Mouse (Mus musculus) liver, embryonic 11.5 days (tissue): ENCODE measurements around the gene Agfg2. TPM values are rescaled to one million over a fixed set of nuclear protein-coding genes. Genes with fewer than 3 reads are reported as not detected.

Source experiments
- ATAC-seq: fragments of 200-750 bp; cut with Nextera tagmentation; replicated peaks from 2 replicates; pipeline ENCODE4 v1.8.0; 2017; ENCODE audit warnings: moderate number of reproducible peaks, mild to moderate bottlenecking, moderate TSS enrichment, moderate library complexity; ENCODE audit not compliant: low FRiP score
- DNase-seq: peaks from one replicate; pipeline ENCODE4 v3.0.0-alpha.2; 2017; ENCODE audit warnings: low spot score
- H3K27ac ChIP-seq: fragments of 300-500 bp; sonication (generic); 2 replicates; pipeline ENCODE4 v1.5.1; 2014; ENCODE audit warnings: mild to moderate bottlenecking, low read depth, low read length, control low read depth
- H3K27me3 ChIP-seq: fragments of 300-500 bp; sonication (generic); replicated peaks from 2 replicates; pipeline ENCODE4 v1.6.1; 2014; ENCODE audit warnings: low read length, mixed read lengths; ENCODE audit not compliant: control insufficient read depth, insufficient read depth
- H3K36me3 ChIP-seq: fragments of 300-500 bp; sonication (generic); 2 replicates; pipeline ENCODE4 v1.6.1; 2014; ENCODE audit warnings: mild to moderate bottlenecking, low read length, moderate library complexity, mixed read lengths; ENCODE audit not compliant: control insufficient read depth, insufficient read depth
- H3K4me1 ChIP-seq: fragments of 300-500 bp; sonication (generic); replicated peaks from 2 replicates; pipeline ENCODE4 v1.6.1; 2014; ENCODE audit warnings: low read length, mixed read lengths; ENCODE audit not compliant: control insufficient read depth, insufficient read depth
- H3K4me2 ChIP-seq: fragments of 300-500 bp; sonication (generic); 2 replicates; pipeline ENCODE4 v1.6.1; 2014; ENCODE audit warnings: mild to moderate bottlenecking, control low read depth, moderate library complexity
- H3K4me3 ChIP-seq: fragments of 300-500 bp; sonication (generic); 2 replicates; pipeline ENCODE4 v1.5.1; 2014; ENCODE audit warnings: low read depth, low read length, control low read depth
- H3K9ac ChIP-seq: fragments of 300-500 bp; sonication (generic); 2 replicates; pipeline ENCODE4 v1.6.1; 2014; ENCODE audit warnings: low read depth, low read length, control low read depth
- H3K9me3 ChIP-seq: fragments of 300-500 bp; sonication (generic); 2 replicates; pipeline ENCODE4 v1.6.1; 2016; ENCODE audit warnings: low read length, inconsistent platforms, mixed read lengths; ENCODE audit not compliant: control insufficient read depth
- WGBS: fragments of 180-500 bp; shearing (Covaris S2); extraction: QIAGEN DNeasy Blood & Tissue Kit; methylation state at CpG from one replicate; pipeline ENCODE4 v1.1.7; 2014; 5-methylcytosine and 5-hydroxymethylcytosine counted together
- polyA plus RNA-seq: library from polyadenylated mRNA; unstranded; fragments of >200 nt; fragmentation: Nextera tagmentation; extraction: Ambion mirVana; gene quantifications from 2 replicates; pipeline ENCODE4 v1.2.1, GENCODE M21; 2014

Gene Agfg2
- polyA plus RNA-seq, 1 experiment from 2014 or later, result 32.4 TPM

DNA sequence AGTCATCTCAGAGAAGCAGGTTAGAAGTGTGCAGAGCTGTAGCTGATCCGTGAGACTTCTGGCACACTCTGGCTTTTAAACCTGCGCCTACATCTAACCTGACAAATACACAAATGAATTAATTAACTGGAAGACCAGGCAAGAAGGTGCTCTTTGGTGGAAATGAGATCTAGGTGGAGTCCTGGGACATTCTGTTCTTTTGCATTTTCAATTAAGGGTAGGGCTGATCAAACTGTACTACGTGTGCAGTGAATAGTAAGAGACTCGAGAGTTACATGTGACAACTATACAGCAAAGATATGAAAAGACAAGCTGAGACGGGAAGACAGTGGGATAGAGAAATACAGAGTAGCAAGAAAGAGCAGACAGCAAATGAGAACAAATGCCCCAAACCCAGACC, 28.9 kb upstream of the Agfg2 start:
- no peak for ATAC-seq
- WGBS, result 81% methylated on average over 5 of the region's 5 CpGs
- Histone ChIP-seq H3K27ac (no peak overlapping the region), H3K27me3 (no peaks in the 10 kb centered on the region), H3K9me3 (no peaks in the 10 kb centered on the region), H3K36me3 (no peaks in the 10 kb centered on the region), H3K9ac (no peak overlapping the region), H3K4me1 (no peaks in the 10 kb centered on the region), H3K4me2 (no peak overlapping the region), H3K4me3 (no peak overlapping the region)
- DNase-seq, result no peak

DNA sequence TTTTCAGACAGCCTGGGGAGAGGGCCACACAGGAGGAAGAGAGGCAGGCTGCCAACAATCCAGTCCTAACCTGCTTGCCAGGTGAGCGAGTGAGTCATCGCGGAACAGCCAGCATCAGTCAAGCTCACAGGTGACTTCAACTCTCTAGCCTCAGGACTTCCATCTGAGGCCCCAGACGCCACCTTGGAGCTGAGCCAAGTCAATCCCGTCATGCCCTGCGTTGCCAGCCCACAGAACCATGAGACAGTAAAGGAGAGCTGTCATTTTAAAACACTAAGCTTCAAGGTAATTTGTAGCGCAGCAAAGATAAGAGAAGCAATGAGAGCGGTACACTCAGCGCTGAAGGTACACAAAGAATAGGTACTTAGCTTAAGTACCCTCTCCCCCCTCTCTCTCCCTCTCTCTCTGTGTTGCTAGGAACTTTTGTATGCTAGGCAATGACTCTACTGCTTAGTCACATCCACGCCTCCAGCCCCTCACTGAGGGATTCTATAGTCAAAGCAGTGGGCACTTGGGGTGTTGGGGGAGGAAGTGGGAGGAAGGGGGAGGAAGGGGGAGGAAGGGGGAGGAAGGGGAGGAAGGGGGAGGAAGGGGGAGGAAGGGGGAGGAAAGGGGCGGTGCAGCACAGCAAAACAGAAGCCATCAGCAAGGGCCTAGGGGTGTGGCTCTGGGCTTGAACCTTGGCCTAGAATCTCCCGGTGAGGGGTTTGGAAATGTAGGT, 22.5 kb upstream of the Agfg2 start:
- no peak overlapping the region for H3K9ac ChIP-seq
- no peak for DNase-seq
- H3K4me3 ChIP-seq, result no peak overlapping the region
- no peaks in the 10 kb centered on the region for H3K4me1 ChIP-seq
- 60% methylated on average over 12 of the region's 12 CpGs for WGBS
- H3K4me2 ChIP-seq, result no peak overlapping the region
- no peak for ATAC-seq
- H3K9me3 ChIP-seq, result no peaks in the 10 kb centered on the region
- H3K27me3 ChIP-seq, result no peaks in the 10 kb centered on the region
- no peaks in the 10 kb centered on the region for H3K36me3 ChIP-seq
- H3K27ac ChIP-seq, result no peak overlapping the region

DNA sequence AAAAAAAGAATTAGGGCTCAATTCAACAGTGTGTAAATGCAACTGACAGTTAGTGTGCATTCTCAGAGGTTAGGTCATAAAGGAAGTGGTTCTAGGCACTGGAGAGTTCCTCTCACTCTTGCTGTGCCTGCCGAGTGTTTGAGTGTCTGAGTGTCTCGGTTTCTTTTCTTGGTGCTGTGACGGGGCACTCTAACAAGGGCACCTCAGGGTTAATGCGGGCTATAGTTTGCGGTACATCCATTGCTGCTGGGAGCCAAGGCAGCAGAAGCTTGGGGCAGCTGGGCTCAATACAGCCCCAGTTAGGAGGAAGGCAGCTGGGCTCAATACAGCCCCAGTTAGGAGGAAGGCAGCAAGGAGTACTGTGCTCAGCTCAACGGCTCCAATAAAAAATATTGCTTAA, 20.7 kb upstream of the Agfg2 start:
- ATAC-seq, result no peak
- H3K27ac ChIP-seq, result no peak overlapping the region

DNA sequence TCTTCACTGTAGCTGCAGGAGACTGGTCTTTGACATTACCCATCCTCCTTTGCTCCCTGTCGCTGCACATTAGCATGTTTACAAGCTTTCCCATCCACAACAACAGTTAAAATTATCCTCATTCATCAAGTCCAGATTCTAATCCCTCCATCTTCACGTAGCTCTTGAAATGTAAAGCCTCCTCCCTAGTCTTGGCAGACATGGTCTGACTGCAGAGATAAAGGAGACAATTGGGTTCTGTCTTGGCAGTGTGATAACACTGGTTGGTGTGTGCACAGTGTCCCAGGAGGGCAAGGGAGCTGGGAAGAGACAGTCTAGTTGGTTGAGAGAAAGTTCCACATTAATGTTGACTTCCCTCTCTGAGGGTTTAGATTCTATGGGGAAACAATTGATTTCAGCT, 15.3 kb upstream of the Agfg2 start:
- 37% methylated on average over 2 of the region's 2 CpGs for WGBS
- no peak overlapping the region for H3K9ac ChIP-seq
- peak; percentile 85 for ATAC-seq
- no peaks in the 10 kb centered on the region for H3K27me3 ChIP-seq
- peaks cover 7% of the 10 kb centered on the region; the same call in 1 of the 2 replicates for H3K4me1 ChIP-seq
- DNase-seq, result no peak
- H3K36me3 ChIP-seq, result no peaks in the 10 kb centered on the region
- no peak overlapping the region for H3K4me2 ChIP-seq
- H3K9me3 ChIP-seq, result no peaks in the 10 kb centered on the region
- no peak overlapping the region for H3K4me3 ChIP-seq
- H3K27ac ChIP-seq, result no peak overlapping the region

More for the DNA sequence above, 20.7 kb upstream of the Agfg2 start:
- no peak overlapping the region for H3K4me2 ChIP-seq
- H3K4me3 ChIP-seq, result no peak overlapping the region
- peaks cover 3% of the 10 kb centered on the region; the same call in 1 of the 2 replicates for H3K4me1 ChIP-seq
- no peak for DNase-seq
- H3K36me3 ChIP-seq, result no peaks in the 10 kb centered on the region
- 38% methylated on average over 6 of the region's 6 CpGs for WGBS
- H3K27me3 ChIP-seq, result no peaks in the 10 kb centered on the region
- H3K9ac ChIP-seq, result no peak overlapping the region
- no peaks in the 10 kb centered on the region for H3K9me3 ChIP-seq

GRCm38 (mm10) chr5:137699080-137699479, 14.6 kb upstream of the Agfg2 start:
- H3K36me3 ChIP-seq, result no peaks in the 10 kb centered on the region
- no peak overlapping the region for H3K4me2 ChIP-seq
- WGBS, result 67% methylated on average over 3 of the region's 3 CpGs
- no peak overlapping the region for H3K27ac ChIP-seq
- peaks cover 7% of the 10 kb centered on the region; the same call in 1 of the 2 replicates for H3K4me1 ChIP-seq
- DNase-seq (no peak), ATAC-seq (no peak)
- H3K9me3 ChIP-seq, result no peaks in the 10 kb centered on the region
- H3K27me3 ChIP-seq, result no peaks in the 10 kb centered on the region
- H3K9ac ChIP-seq, result no peak overlapping the region
- H3K4me3 ChIP-seq, result no peak overlapping the region

GRCm38 (mm10) chr5:137695930-137696329, 11.4 kb upstream of the Agfg2 start:
- H3K9ac ChIP-seq, result no peak overlapping the region
- no peaks in the 10 kb centered on the region for H3K27me3 ChIP-seq
- peaks cover 7% of the 10 kb centered on the region; the same call in 1 of the 2 replicates for H3K4me1 ChIP-seq
- no peak overlapping the region for H3K4me3 ChIP-seq
- H3K9me3 ChIP-seq, result no peaks in the 10 kb centered on the region
- no peak overlapping the region for H3K4me2 ChIP-seq
- no peak for DNase-seq
- no peak for ATAC-seq
- WGBS, result 66% methylated on average over 4 of the region's 4 CpGs
- no peak overlapping the region for H3K27ac ChIP-seq
- no peaks in the 10 kb centered on the region for H3K36me3 ChIP-seq

- H3K4me2 ChIP-seq, result no peak overlapping the region
- no peaks in the 10 kb centered on the region for H3K27me3 ChIP-seq
- H3K4me1 ChIP-seq, result peaks cover 3% of the 10 kb centered on the region; the same call in 1 of the 2 replicates
- H3K27ac ChIP-seq, result no peak overlapping the region
- H3K4me3 ChIP-seq, result no peak overlapping the region
- H3K36me3 ChIP-seq, result no peaks in the 10 kb centered on the region
- DNase-seq (no peak), ATAC-seq (no peak)
- no peaks in the 10 kb centered on the region for H3K9me3 ChIP-seq
- no peak overlapping the region for H3K9ac ChIP-seq
- 84% methylated on average over 3 of the region's 3 CpGs for WGBS
Measured at GRCm38 (mm10) chr5:137694796-137695195, 10.3 kb upstream of the Agfg2 start.

- H3K9me3 ChIP-seq, result no peaks in the 10 kb centered on the region
- H3K9ac ChIP-seq, result no peak overlapping the region
- no peak overlapping the region for H3K4me3 ChIP-seq
- ATAC-seq (no peak), DNase-seq (no peak)
- H3K36me3 ChIP-seq, result no peaks in the 10 kb centered on the region
- H3K4me1 ChIP-seq, result peaks cover 3% of the 10 kb centered on the region
- no peak overlapping the region for H3K4me2 ChIP-seq
- no peak overlapping the region for H3K27ac ChIP-seq
- H3K27me3 ChIP-seq, result no peaks in the 10 kb centered on the region
- 65% methylated on average over 1 of the region's 1 CpGs for WGBS
Measured at GRCm38 (mm10) chr5:137691881-137692280, 7.4 kb upstream of the Agfg2 start.

DNA sequence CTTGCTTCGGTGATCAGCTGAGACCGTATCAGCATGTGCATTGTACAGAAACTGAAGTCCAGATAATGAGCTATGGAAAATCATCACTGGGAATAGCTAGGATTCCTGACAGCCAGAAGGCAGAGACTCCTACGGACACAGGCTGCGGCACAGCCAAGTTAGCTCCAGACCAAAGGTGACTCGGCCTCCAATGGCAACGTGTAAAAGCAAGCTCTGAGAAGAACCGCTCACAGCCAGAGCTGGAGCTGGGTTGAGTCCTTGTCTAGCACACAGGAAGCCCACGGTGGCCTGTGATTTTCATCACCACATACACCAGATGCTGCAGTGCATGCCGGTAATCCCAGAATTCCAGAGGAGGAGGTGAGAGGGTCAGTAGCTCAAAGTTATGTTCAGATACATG, 6.0 kb upstream of the Agfg2 start:
- Histone ChIP-seq H3K27me3 (no peaks in the 10 kb centered on the region), H3K36me3 (no peaks in the 10 kb centered on the region), H3K4me3 (no peak overlapping the region), H3K27ac (no peak overlapping the region), H3K4me1 (peaks cover 11% of the 10 kb centered on the region), H3K9ac (no peak overlapping the region), H3K9me3 (no peaks in the 10 kb centered on the region), H3K4me2 (no peak overlapping the region)
- DNase-seq (no peak), ATAC-seq (no peak)
- WGBS, result 54% methylated on average over 9 of the region's 9 CpGs
